ENCODE assay signal across 8 mouse cellular contexts in the genomic region with DNA sequence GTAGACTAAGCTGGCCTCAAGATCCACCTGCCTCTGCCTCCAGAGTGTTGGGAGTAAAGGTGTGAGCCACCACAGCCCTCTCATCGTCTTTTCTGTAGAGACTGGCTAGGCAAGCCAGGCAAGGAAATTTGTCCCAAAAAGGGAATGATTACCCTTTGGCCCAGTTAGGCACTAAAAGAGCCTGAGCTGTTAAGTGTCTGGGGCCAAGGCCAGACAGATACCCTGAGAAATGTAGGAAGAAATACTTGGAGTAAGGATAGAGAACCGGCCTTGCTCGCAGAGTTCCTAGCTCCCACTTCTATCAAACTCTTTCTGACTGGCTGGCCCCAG. TPM values are rescaled to one million over a fixed set of nuclear protein-coding genes. Genes with fewer than 3 reads are reported as not detected.
DNase-seq lines count a peak whose midpoint lies in the region; ATAC-seq and TF ChIP-seq lines count a peak whose summit lies in the region.

No protein-coding gene starts in this region.

- TF ChIP-seq CTCF in ES-Bruce4 (IDR thresholded peaks at IDR 0.05; ENCODE audit: low read depth, low read length), result no peak

- H3K4me3 ChIP-seq in heart, embryonic 13.5 days, result peak overlapping the region; percentile 82
- peak overlapping the region; percentile 69 for H3K4me3 ChIP-seq in ES-Bruce4 (ENCODE audit: low read depth, low read length)
- H3K4me3 ChIP-seq in forebrain, embryonic 13.5 days, result peak overlapping the region; percentile 60
- H3K4me3 ChIP-seq in liver, embryonic 15.5 days (replicated peaks), result peak overlapping the region; percentile 71

- no peaks in the 10 kb centered on the region for H3K9me3 ChIP-seq in heart, embryonic 13.5 days
- H3K9me3 ChIP-seq in ES-Bruce4 (replicated peaks; ENCODE audit: control insufficient read depth, insufficient read depth, low read length, poor library complexity, severe bottlenecking), result no peaks in the 10 kb centered on the region
- H3K9me3 ChIP-seq in forebrain, embryonic 13.5 days (replicated peaks), result no peaks in the 10 kb centered on the region
- no peaks in the 10 kb centered on the region for H3K9me3 ChIP-seq in liver, embryonic 15.5 days (replicated peaks)

- H3K4me1 ChIP-seq in heart, embryonic 13.5 days, result peaks cover 42% of the 10 kb centered on the region
- H3K4me1 ChIP-seq in ES-Bruce4 (ENCODE audit: control insufficient read depth, insufficient read depth, low read length), result no peaks in the 10 kb centered on the region
- H3K4me1 ChIP-seq in forebrain, embryonic 13.5 days, result peaks cover 34% of the 10 kb centered on the region
- peaks cover 37% of the 10 kb centered on the region for H3K4me1 ChIP-seq in liver, embryonic 15.5 days (replicated peaks)

- intact Hi-C loops in heart, postnatal 10 days (cut with DNase I), result loop anchor here (2.0 kb wide), 1 partner anchor 27 kb away; no protein-coding TSS in a partner anchor

- 0% methylated on average over 3 of the region's 3 CpGs for WGBS in heart, embryonic 13.5 days
- WGBS in forebrain, embryonic 13.5 days, result under 1% methylated on average over 3 of the region's 3 CpGs
- WGBS in liver, embryonic 15.5 days (ENCODE audit: insufficient replicate concordance), result 2% methylated on average over 3 of the region's 3 CpGs

- no peaks in the 10 kb centered on the region for H3K27me3 ChIP-seq in heart, embryonic 13.5 days (replicated peaks)
- H3K27me3 ChIP-seq in ES-Bruce4 (ENCODE audit: control insufficient read depth, insufficient read depth, low read length, poor library complexity, severe bottlenecking), result no peaks in the 10 kb centered on the region
- no peaks in the 10 kb centered on the region for H3K27me3 ChIP-seq in forebrain, embryonic 13.5 days
- no peaks in the 10 kb centered on the region; the same call in 1 of the 2 replicates for H3K27me3 ChIP-seq in liver, embryonic 15.5 days

- TF ChIP-seq EP300 in ES-Bruce4 (IDR thresholded peaks at IDR 0.05; ENCODE audit: insufficient read depth, low read depth, low read length), result no peak

- no peak for TF ChIP-seq POLR2A in ES-Bruce4 (IDR thresholded peaks at IDR 0.05; ENCODE audit: insufficient read depth, low read length)

- H3K36me3 ChIP-seq in heart, embryonic 13.5 days, result peaks cover 26% of the 10 kb centered on the region
- peaks cover 10% of the 10 kb centered on the region; the same call in 1 of the 2 replicates for H3K36me3 ChIP-seq in ES-Bruce4 (ENCODE audit: control insufficient read depth, insufficient read depth, low read length, poor library complexity, severe bottlenecking)
- H3K36me3 ChIP-seq in forebrain, embryonic 13.5 days (ENCODE audit: poor library complexity, severe bottlenecking), result peaks cover 15% of the 10 kb centered on the region
- peaks cover 15% of the 10 kb centered on the region for H3K36me3 ChIP-seq in liver, embryonic 15.5 days (replicated peaks)

- H3K4me2 ChIP-seq in heart, embryonic 13.5 days, result peak overlapping the region; percentile 94
- H3K4me2 ChIP-seq in forebrain, embryonic 13.5 days, result peak overlapping the region; percentile 82
- H3K4me2 ChIP-seq in liver, embryonic 15.5 days, result peak overlapping the region; percentile 94

- peak overlapping the region; percentile 93 for H3K27ac ChIP-seq in heart, embryonic 13.5 days (replicated peaks)
- H3K27ac ChIP-seq in ES-Bruce4 (ENCODE audit: insufficient read depth, low read length), result peak overlapping the region; percentile 92
- H3K27ac ChIP-seq in forebrain, embryonic 13.5 days, result peak overlapping the region; percentile 77
- H3K27ac ChIP-seq in liver, embryonic 15.5 days (replicated peaks), result peak overlapping the region; percentile 79

- no peak for ATAC-seq in heart, embryonic 13.5 days (ENCODE audit: extremely low read depth, insufficient number of reproducible peaks, low FRiP score, low TSS enrichment)
- ATAC-seq in forebrain, embryonic 13.5 days, result peak; percentile 34
- ATAC-seq in liver, embryonic 15.5 days (ENCODE audit: insufficient read depth), result peak; percentile 27
- ATAC-seq in granulocyte monocyte progenitor cell, adult 5-6 weeks (replicated peaks; ENCODE audit: poor library complexity, severe bottlenecking), result no peak

- DNase-seq in heart, postnatal 10 days, result no peak
- no peak for DNase-seq in MN1 (ENCODE audit: low spot score)
- no peak for DNase-seq in urinary bladder, adult 2 months (ENCODE audit: low spot score)

- peak overlapping the region; percentile 92 for H3K9ac ChIP-seq in heart, embryonic 13.5 days
- H3K9ac ChIP-seq in ES-Bruce4 (ENCODE audit: low read depth, poor library complexity, severe bottlenecking), result peak overlapping the region; percentile 86
- peak overlapping the region; percentile 80 for H3K9ac ChIP-seq in forebrain, embryonic 13.5 days
- H3K9ac ChIP-seq in liver, embryonic 15.5 days, result peak overlapping the region; percentile 69

RNA-seq across cellular contexts. Expression of a gene that starts 0.4 kb away (rescaled TPM):
- polyA plus RNA-seq in heart, embryonic 13.5 days (2015; fragmentation: Nextera tagmentation; extraction: Ambion mirVana), result 79.0 and 88.2 TPM in 2 replicates
- 100 to 1,000 TPM; 105 to 110 TPM for total RNA-seq in heart, postnatal 10 days (2021)
- polyA plus RNA-seq in ES-Bruce4 (2011; ENCODE audit: insufficient read depth, insufficient read length, low read depth, missing spikeins), result 60.5 and 62.4 TPM in 2 replicates
- polyA plus RNA-seq in forebrain, embryonic 13.5 days (2015; fragmentation: Nextera tagmentation; extraction: Ambion mirVana), result 55.0 and 55.3 TPM in 2 replicates
- polyA plus RNA-seq in liver, embryonic 15.5 days (2015; fragmentation: Nextera tagmentation; extraction: Ambion mirVana), result 27.6 and 28.1 TPM in 2 replicates
- 26.6 and 35.3 TPM in 2 replicates for total RNA-seq in granulocyte monocyte progenitor cell, adult 5-6 weeks (2014; fragmentation: Nextera tagmentation)
- total RNA-seq in granulocyte monocyte progenitor cell, adult 5-6 weeks (2017), result 36.4 and 36.6 TPM in 2 replicates
- 55.0 and 79.5 TPM in 2 replicates for polyA plus RNA-seq in urinary bladder, adult 2 months (2012; rRNA removed)

RNA-seq across cellular contexts. Expression of a gene that starts 4.3 kb away (rescaled TPM):
- 2.4 and 3.0 TPM in 2 replicates for polyA plus RNA-seq in heart, embryonic 13.5 days (2015; fragmentation: Nextera tagmentation; extraction: Ambion mirVana)
- under 1 TPM; 0.26 to 0.45 TPM for total RNA-seq in heart, postnatal 10 days (2021)
- 3.7 and 4.6 TPM in 2 replicates for polyA plus RNA-seq in ES-Bruce4 (2011; ENCODE audit: insufficient read depth, insufficient read length, low read depth, missing spikeins)
- polyA plus RNA-seq in forebrain, embryonic 13.5 days (2015; fragmentation: Nextera tagmentation; extraction: Ambion mirVana), result 5.2 and 5.8 TPM in 2 replicates
- polyA plus RNA-seq in liver, embryonic 15.5 days (2015; fragmentation: Nextera tagmentation; extraction: Ambion mirVana), result 0.37 and 0.47 TPM in 2 replicates
- not detected in 2 replicates for total RNA-seq in granulocyte monocyte progenitor cell, adult 5-6 weeks (2014; fragmentation: Nextera tagmentation)
- total RNA-seq in granulocyte monocyte progenitor cell, adult 5-6 weeks (2017), result not detected in 2 replicates
- 1.7 and 2.0 TPM in 2 replicates for polyA plus RNA-seq in urinary bladder, adult 2 months (2012; rRNA removed)

RNA-seq across cellular contexts. Expression of a gene that starts 6.4 kb away (rescaled TPM):
- polyA plus RNA-seq in heart, embryonic 13.5 days (2015; fragmentation: Nextera tagmentation; extraction: Ambion mirVana), result 12.3 and 13.6 TPM in 2 replicates
- 10 to 100 TPM; 21.1 to 26.9 TPM for total RNA-seq in heart, postnatal 10 days (2021)
- polyA plus RNA-seq in ES-Bruce4 (2011; ENCODE audit: insufficient read depth, insufficient read length, low read depth, missing spikeins), result 32.4 and 34.6 TPM in 2 replicates
- polyA plus RNA-seq in forebrain, embryonic 13.5 days (2015; fragmentation: Nextera tagmentation; extraction: Ambion mirVana), result 17.2 and 21.5 TPM in 2 replicates
- polyA plus RNA-seq in liver, embryonic 15.5 days (2015; fragmentation: Nextera tagmentation; extraction: Ambion mirVana), result 6.1 and 7.9 TPM in 2 replicates
- 48.1 and 49.5 TPM in 2 replicates for total RNA-seq in granulocyte monocyte progenitor cell, adult 5-6 weeks (2014; fragmentation: Nextera tagmentation)
- total RNA-seq in granulocyte monocyte progenitor cell, adult 5-6 weeks (2017), result 10.1 and 11.4 TPM in 2 replicates
- 23.7 and 35.6 TPM in 2 replicates for polyA plus RNA-seq in urinary bladder, adult 2 months (2012; rRNA removed)

RNA-seq across cellular contexts. Expression of a gene that starts 16.2 kb away (rescaled TPM):
- 72.2 and 78.9 TPM in 2 replicates for polyA plus RNA-seq in heart, embryonic 13.5 days (2015; fragmentation: Nextera tagmentation; extraction: Ambion mirVana)
- total RNA-seq in heart, postnatal 10 days (2021), result 10 to 100 TPM; 44.4 to 46.9 TPM
- 23.7 and 24.5 TPM in 2 replicates for polyA plus RNA-seq in ES-Bruce4 (2011; ENCODE audit: insufficient read depth, insufficient read length, low read depth, missing spikeins)
- 102 and 111 TPM in 2 replicates for polyA plus RNA-seq in forebrain, embryonic 13.5 days (2015; fragmentation: Nextera tagmentation; extraction: Ambion mirVana)
- 40.7 and 42.7 TPM in 2 replicates for polyA plus RNA-seq in liver, embryonic 15.5 days (2015; fragmentation: Nextera tagmentation; extraction: Ambion mirVana)
- 85.8 and 89.8 TPM in 2 replicates for total RNA-seq in granulocyte monocyte progenitor cell, adult 5-6 weeks (2014; fragmentation: Nextera tagmentation)
- 44.6 and 55.5 TPM in 2 replicates for total RNA-seq in granulocyte monocyte progenitor cell, adult 5-6 weeks (2017)
- polyA plus RNA-seq in urinary bladder, adult 2 months (2012; rRNA removed), result 64.2 and 81.2 TPM in 2 replicates

RNA-seq across cellular contexts. Expression of a gene that starts 17.4 kb away (rescaled TPM):
- polyA plus RNA-seq in heart, embryonic 13.5 days (2015; fragmentation: Nextera tagmentation; extraction: Ambion mirVana), result 5.5 and 5.7 TPM in 2 replicates
- 10 to 100 TPM; 16.8 to 19.7 TPM for total RNA-seq in heart, postnatal 10 days (2021)
- polyA plus RNA-seq in ES-Bruce4 (2011; ENCODE audit: insufficient read depth, insufficient read length, low read depth, missing spikeins), result 12.3 and 12.8 TPM in 2 replicates
- 3.1 and 4.5 TPM in 2 replicates for polyA plus RNA-seq in forebrain, embryonic 13.5 days (2015; fragmentation: Nextera tagmentation; extraction: Ambion mirVana)
- 2.3 and 2.6 TPM in 2 replicates for polyA plus RNA-seq in liver, embryonic 15.5 days (2015; fragmentation: Nextera tagmentation; extraction: Ambion mirVana)
- total RNA-seq in granulocyte monocyte progenitor cell, adult 5-6 weeks (2014; fragmentation: Nextera tagmentation), result 28.1 and 37.5 TPM in 2 replicates
- 13.6 and 16.5 TPM in 2 replicates for total RNA-seq in granulocyte monocyte progenitor cell, adult 5-6 weeks (2017)
- polyA plus RNA-seq in urinary bladder, adult 2 months (2012; rRNA removed), result 15.0 and 15.4 TPM in 2 replicates

Comparison
In these comparisons a context has a peak if more than half of its experiments do, and no peak if none do; other contexts are left out.
1. ATAC-seq: peak in forebrain, embryonic 13.5 days (single experiment) and liver, embryonic 15.5 days (single experiment); none in heart, embryonic 13.5 days (single experiment) and granulocyte monocyte progenitor cell, adult 5-6 weeks (single experiment).
2. Peak in every context shown above with its lines, with median percentiles within 50 percentile points of each other: H3K27ac ChIP-seq, H3K4me2 ChIP-seq, H3K4me3 ChIP-seq and H3K9ac ChIP-seq.